Mouse (Mus musculus): ENCODE measurements around the gene Olfr357. TPM values are rescaled to one million over a fixed set of nuclear protein-coding genes. Genes with fewer than 3 reads are reported as not detected.

The Olfr357 gene
- polyA plus RNA-seq (2014; fragmentation: Illumina TruSeq; extraction: RNeasy Lipid Tissue Mini Kit (QIAGEN cat#74804); ENCODE audit: low read depth, low replicate concordance): not detected

DNA sequence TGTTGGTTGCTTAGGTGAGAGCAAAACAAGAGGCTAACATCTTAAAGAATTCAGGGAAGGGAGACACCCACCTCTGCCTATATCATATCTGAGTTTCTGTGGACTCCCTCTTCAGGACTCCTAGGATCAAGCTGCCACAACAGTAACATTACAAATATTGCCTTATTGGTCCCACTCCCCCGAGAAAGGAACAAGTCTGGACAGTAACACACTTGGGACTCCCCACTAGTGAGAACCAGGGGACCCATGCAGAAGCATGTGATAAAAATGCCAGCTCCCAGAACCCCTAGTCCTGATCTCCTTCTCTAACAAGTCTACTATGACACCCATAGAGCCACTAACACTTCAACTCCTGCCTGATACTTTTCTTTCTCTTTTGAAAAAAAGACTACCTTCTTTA is at the start of gene Olfr357:
Olfr357 (plus strand) TSS at position 301 of the 400 bp plus-strand sequence.

DNA sequence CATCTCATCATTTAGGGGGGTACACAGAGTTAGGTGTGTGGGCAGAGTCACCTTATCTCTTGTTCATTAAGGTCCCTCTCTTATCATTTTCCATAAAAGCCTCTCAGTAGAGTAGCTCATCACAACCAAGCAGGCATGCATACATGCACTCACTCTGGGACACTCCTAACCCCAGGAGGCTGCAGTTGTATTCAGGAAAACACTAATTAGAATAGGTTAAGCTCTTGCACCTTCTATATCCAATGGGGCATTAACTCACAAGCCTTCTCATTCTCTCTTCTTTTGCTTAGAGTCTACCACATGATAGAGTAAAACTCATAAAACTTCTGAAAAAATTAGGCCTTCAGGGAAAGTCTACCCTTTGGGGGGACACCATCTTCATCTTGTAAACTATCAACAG is 15.6 kb downstream of the Olfr357 start, which contains the start of gene Olfr358:
Olfr358 (minus strand) TSS at position 101 of the 400 bp plus-strand sequence.

Other genes starting within 250 kb of the Olfr357 start
- not detected for gene Olfr348, start 209.6 kb upstream of the Olfr357 start, polyA plus RNA-seq (2014; fragmentation: Illumina TruSeq; extraction: RNeasy Lipid Tissue Mini Kit (QIAGEN cat#74804); ENCODE audit: low read depth, low replicate concordance)
- gene Olfr50, start 203.3 kb upstream of the Olfr357 start, polyA plus RNA-seq (2014; fragmentation: Illumina TruSeq; extraction: RNeasy Lipid Tissue Mini Kit (QIAGEN cat#74804); ENCODE audit: low read depth, low replicate concordance): not detected
- not detected for gene Olfr3, start 176.8 kb upstream of the Olfr357 start, polyA plus RNA-seq (2014; fragmentation: Illumina TruSeq; extraction: RNeasy Lipid Tissue Mini Kit (QIAGEN cat#74804); ENCODE audit: low read depth, low replicate concordance)
- not detected for gene Olfr350, start 147.5 kb upstream of the Olfr357 start, polyA plus RNA-seq (2014; fragmentation: Illumina TruSeq; extraction: RNeasy Lipid Tissue Mini Kit (QIAGEN cat#74804); ENCODE audit: low read depth, low replicate concordance)
- gene Olfr351, start 131.2 kb upstream of the Olfr357 start, polyA plus RNA-seq (2014; fragmentation: Illumina TruSeq; extraction: RNeasy Lipid Tissue Mini Kit (QIAGEN cat#74804); ENCODE audit: low read depth, low replicate concordance): not detected
- gene Olfr352, start 125.4 kb upstream of the Olfr357 start, polyA plus RNA-seq (2014; fragmentation: Illumina TruSeq; extraction: RNeasy Lipid Tissue Mini Kit (QIAGEN cat#74804); ENCODE audit: low read depth, low replicate concordance): not detected
- gene Olfr353, start 100.9 kb upstream of the Olfr357 start, polyA plus RNA-seq (2014; fragmentation: Illumina TruSeq; extraction: RNeasy Lipid Tissue Mini Kit (QIAGEN cat#74804); ENCODE audit: low read depth, low replicate concordance): not detected
- gene Olfr354, start 88.1 kb upstream of the Olfr357 start, polyA plus RNA-seq (2014; fragmentation: Illumina TruSeq; extraction: RNeasy Lipid Tissue Mini Kit (QIAGEN cat#74804); ENCODE audit: low read depth, low replicate concordance): not detected
- gene Olfr355, start 64.9 kb upstream of the Olfr357 start, polyA plus RNA-seq (2014; fragmentation: Illumina TruSeq; extraction: RNeasy Lipid Tissue Mini Kit (QIAGEN cat#74804); ENCODE audit: low read depth, low replicate concordance): not detected
- not detected for gene Olfr356, start 56.7 kb upstream of the Olfr357 start, polyA plus RNA-seq (2014; fragmentation: Illumina TruSeq; extraction: RNeasy Lipid Tissue Mini Kit (QIAGEN cat#74804); ENCODE audit: low read depth, low replicate concordance)
- gene Olfr358, start 15.5 kb downstream of the Olfr357 start, polyA plus RNA-seq (2014; fragmentation: Illumina TruSeq; extraction: RNeasy Lipid Tissue Mini Kit (QIAGEN cat#74804); ENCODE audit: low read depth, low replicate concordance): not detected
- not detected for gene Olfr360, start 71.9 kb downstream of the Olfr357 start, polyA plus RNA-seq (2014; fragmentation: Illumina TruSeq; extraction: RNeasy Lipid Tissue Mini Kit (QIAGEN cat#74804); ENCODE audit: low read depth, low replicate concordance)
- gene Olfr361, start 95.5 kb downstream of the Olfr357 start, polyA plus RNA-seq (2014; fragmentation: Illumina TruSeq; extraction: RNeasy Lipid Tissue Mini Kit (QIAGEN cat#74804); ENCODE audit: low read depth, low replicate concordance): not detected
- gene Olfr362, start 124.1 kb downstream of the Olfr357 start, polyA plus RNA-seq (2014; fragmentation: Illumina TruSeq; extraction: RNeasy Lipid Tissue Mini Kit (QIAGEN cat#74804); ENCODE audit: low read depth, low replicate concordance): not detected
- not detected for gene Olfr364-ps1, start 145.5 kb downstream of the Olfr357 start, polyA plus RNA-seq (2014; fragmentation: Illumina TruSeq; extraction: RNeasy Lipid Tissue Mini Kit (QIAGEN cat#74804); ENCODE audit: low read depth, low replicate concordance)
- not detected for gene Olfr365, start 194.4 kb downstream of the Olfr357 start, polyA plus RNA-seq (2014; fragmentation: Illumina TruSeq; extraction: RNeasy Lipid Tissue Mini Kit (QIAGEN cat#74804); ENCODE audit: low read depth, low replicate concordance)
- gene Olfr366, start 217.7 kb downstream of the Olfr357 start, polyA plus RNA-seq (2014; fragmentation: Illumina TruSeq; extraction: RNeasy Lipid Tissue Mini Kit (QIAGEN cat#74804); ENCODE audit: low read depth, low replicate concordance): not detected

Measured in heart, adult 10 weeks (tissue).